Mouse (Mus musculus) spleen, adult 2 months (tissue): ENCODE results near the gene Slc35b2. TPM values are rescaled to one million over a fixed set of nuclear protein-coding genes. Genes with fewer than 3 reads are reported as not detected.

Experiments used
- DNase-seq, 2 experiments: peaks; one replicate each; pipeline versions ENCODE4 v3.0.0 to v3.0.0-alpha.2; 2012 to 2021; ENCODE audit warnings: low spot score in 2 of 2, low read depth in 1 of 2
- H3K27ac ChIP-seq: fragments of 200-500 bp; 2 replicates; pipeline ENCODE4 v1.5.1; 2012; ENCODE audit warnings: low read length, inconsistent platforms; ENCODE audit not compliant: insufficient read depth
- H3K27me3 ChIP-seq: fragments of 200-500 bp; 2 replicates; pipeline ENCODE4 v1.6.1; 2012; ENCODE audit warnings: mild to moderate bottlenecking, moderate library complexity, low read length, inconsistent platforms; ENCODE audit not compliant: control insufficient read depth, insufficient read depth
- H3K36me3 ChIP-seq: fragments of 200-500 bp; 2 replicates; pipeline ENCODE4 v1.6.1; 2012; ENCODE audit warnings: mild to moderate bottlenecking, low read length, inconsistent platforms; ENCODE audit not compliant: control insufficient read depth, insufficient read depth
- H3K4me1 ChIP-seq: fragments of 200-500 bp; 2 replicates; pipeline ENCODE4 v1.6.1; 2011; ENCODE audit warnings: inconsistent platforms; ENCODE audit not compliant: control insufficient read depth, insufficient read depth, insufficient read length
- H3K4me3 ChIP-seq: fragments of 200-500 bp; 2 replicates; pipeline ENCODE4 v1.5.1; 2011; ENCODE audit warnings: mild to moderate bottlenecking, inconsistent platforms; ENCODE audit not compliant: insufficient read depth, insufficient read length; ENCODE audit errors: extremely low read depth
- CTCF ChIP-seq: fragments of 200-500 bp; IDR thresholded peaks from 2 replicates; pipeline ENCODE4 v1.5.1; 2011; ENCODE audit warnings: mild to moderate bottlenecking, inconsistent platforms; ENCODE audit not compliant: insufficient read depth, insufficient read length, insufficient replicate concordance; ENCODE audit errors: extremely low read depth
- POLR2A ChIP-seq: fragments of 200-500 bp; IDR thresholded peaks from 2 replicates; pipeline ENCODE4 v1.6.1; 2011; ENCODE audit warnings: low read depth, low read length, inconsistent platforms
- WGBS: fragments of 180-500 bp; shearing (Covaris S2); methylation state at CpG from one replicate; pipeline ENCODE4 v1.1.7; 2018; 5-methylcytosine and 5-hydroxymethylcytosine counted together
- polyA plus RNA-seq: library from polyadenylated mRNA; depleted of rRNA; stranded (reverse); fragments of >200 nt; gene quantifications from 2 replicates; pipeline ENCODE4 v1.2.3, GENCODE M21; 2012; rRNA removed

Gene Slc35b2
- polyA plus RNA-seq, 1 experiment = 70.9 TPM

GRCm38 (mm10) chr17:45610144-45610866, 46.6 kb downstream of the Slc35b2 start:
- H3K27ac ChIP-seq = no peak overlapping the region
- H3K4me3 ChIP-seq = no peak overlapping the region
- DNase-seq = no peak
- TF ChIP-seq CTCF = no peak
- no peak for TF ChIP-seq POLR2A
- no peaks in the 10 kb centered on the region for H3K36me3 ChIP-seq
- WGBS = 62% methylated on average over 5 of the region's 5 CpGs
- no peaks in the 10 kb centered on the region for H3K4me1 ChIP-seq
- no peaks in the 10 kb centered on the region for H3K27me3 ChIP-seq

DNA sequence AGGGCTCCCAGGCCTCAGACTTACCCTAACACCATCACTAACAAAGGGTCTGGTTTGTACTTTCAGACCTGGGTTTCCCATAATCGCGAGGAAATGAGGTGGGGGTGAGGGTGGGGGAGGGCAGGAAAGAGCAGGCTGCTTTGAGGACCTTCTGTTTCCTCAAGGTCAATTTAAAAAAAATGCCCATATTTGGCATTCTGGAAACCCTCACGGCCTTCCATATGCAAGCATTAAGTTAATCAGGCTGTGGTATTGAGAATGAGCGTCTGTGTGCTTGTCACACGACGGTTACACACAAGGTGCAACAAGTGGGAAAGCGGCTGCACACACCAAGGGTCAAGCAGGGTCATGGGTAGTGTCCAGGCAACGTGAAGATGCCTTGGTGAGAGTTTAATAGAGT, 48.3 kb downstream of the Slc35b2 start:
- TF ChIP-seq CTCF (no peak), POLR2A (no peak)
- WGBS = 67% methylated on average over 8 of the region's 8 CpGs

GRCm38 (mm10) chr17:45612921-45613320, 49.2 kb downstream of the Slc35b2 start:
- H3K4me1 ChIP-seq = no peaks in the 10 kb centered on the region
- H3K36me3 ChIP-seq = no peaks in the 10 kb centered on the region
- no peak overlapping the region for H3K27ac ChIP-seq
- no peaks in the 10 kb centered on the region for H3K27me3 ChIP-seq
- WGBS = 56% methylated on average over 7 of the region's 7 CpGs
- no peak for DNase-seq
- no peak overlapping the region for H3K4me3 ChIP-seq
- TF ChIP-seq CTCF (no peak), POLR2A (no peak)

More for the DNA sequence above, 48.3 kb downstream of the Slc35b2 start:
- Histone ChIP-seq H3K4me3 (no peak overlapping the region), H3K27me3 (no peaks in the 10 kb centered on the region), H3K36me3 (no peaks in the 10 kb centered on the region), H3K4me1 (no peaks in the 10 kb centered on the region), H3K27ac (no peak overlapping the region)
- DNase-seq = no peak

DNA sequence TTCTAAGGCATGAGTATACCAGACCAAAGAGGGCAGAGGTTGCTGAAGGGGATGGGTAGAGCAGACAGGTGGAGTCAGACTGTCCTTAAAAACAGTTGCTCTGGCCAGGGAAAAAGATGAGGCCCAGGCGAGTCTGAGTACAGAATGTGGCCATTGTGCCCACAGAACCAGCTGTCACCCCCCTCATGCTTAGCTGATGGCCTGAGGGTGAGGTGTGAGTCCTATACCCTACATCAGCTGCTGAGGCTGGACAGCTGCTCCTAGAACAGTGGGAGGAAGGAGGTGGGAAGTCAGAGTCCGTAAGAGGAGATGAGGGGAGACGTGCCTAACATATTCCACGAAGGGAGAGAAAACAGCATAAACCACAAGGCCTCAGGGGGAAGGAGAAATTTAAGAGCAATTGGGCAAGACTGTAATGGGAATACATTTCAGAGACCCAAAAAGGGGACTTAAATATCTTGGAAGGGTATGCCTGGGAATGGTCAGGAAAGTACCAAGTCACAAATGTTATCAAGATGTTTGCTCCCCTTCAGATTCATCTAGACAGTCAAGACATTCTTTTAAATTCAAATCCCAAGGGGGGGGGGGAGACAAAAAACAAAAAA, 52.5 kb downstream of the Slc35b2 start:
- H3K4me3 ChIP-seq = no peak overlapping the region
- WGBS = 62% methylated on average over 4 of the region's 4 CpGs
- H3K27me3 ChIP-seq = no peaks in the 10 kb centered on the region
- H3K36me3 ChIP-seq = no peaks in the 10 kb centered on the region
- no peak for TF ChIP-seq CTCF
- TF ChIP-seq POLR2A = no peak
- peaks cover 3% of the 10 kb centered on the region; the same call in 1 of the 2 replicates for H3K4me1 ChIP-seq
- DNase-seq = no peak
- H3K27ac ChIP-seq = no peak overlapping the region

DNA sequence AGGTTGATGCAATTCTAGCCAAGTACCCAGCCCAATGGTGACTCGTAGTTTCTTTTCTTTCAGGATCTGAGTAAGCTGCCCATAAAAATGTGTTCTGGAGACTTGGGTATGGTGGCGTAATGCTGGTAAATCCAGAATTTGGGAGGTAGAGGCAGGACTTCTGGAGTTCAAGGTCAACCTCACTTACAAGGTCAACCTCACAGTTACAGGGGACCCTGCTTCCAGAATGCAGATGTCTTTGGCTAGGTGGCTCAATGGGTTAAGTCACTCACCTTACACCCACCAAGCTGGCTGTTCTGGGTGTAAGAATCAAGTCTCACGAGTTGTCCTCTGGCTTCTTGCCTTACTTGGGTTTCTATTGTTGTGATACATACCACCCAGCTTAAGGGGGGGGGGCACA, 53.0 kb downstream of the Slc35b2 start:
- Histone ChIP-seq H3K36me3 (no peaks in the 10 kb centered on the region), H3K27me3 (no peaks in the 10 kb centered on the region), H3K27ac (no peak overlapping the region), H3K4me1 (peaks cover 3% of the 10 kb centered on the region; the same call in 1 of the 2 replicates), H3K4me3 (no peak overlapping the region)
- no peak for DNase-seq
- WGBS = 78% methylated on average over 3 of the region's 3 CpGs
- no peak for TF ChIP-seq POLR2A

Other genes with a start within 250 kb of the Slc35b2 start
- gene Cdc5l, start 130.1 kb upstream of the Slc35b2 start, polyA plus RNA-seq = 6.0 and 6.1 TPM in 2 replicates
- gene Spats1, start 88.5 kb upstream of the Slc35b2 start, polyA plus RNA-seq = not detected in 2 replicates
- 11.9 and 16.5 TPM in 2 replicates for gene Aars2, start 57.0 kb upstream of the Slc35b2 start, polyA plus RNA-seq
- gene Tcte1, start 40.4 kb upstream of the Slc35b2 start, polyA plus RNA-seq = 0.16 and 0.45 TPM in 2 replicates
- gene Tmem151b, start 14.2 kb upstream of the Slc35b2 start, polyA plus RNA-seq = 2.3 and 2.8 TPM in 2 replicates
- 50.4 and 65.9 TPM in 2 replicates for gene Nfkbie, start 8.2 kb upstream of the Slc35b2 start, polyA plus RNA-seq
- gene Hsp90ab1, start 9.4 kb downstream of the Slc35b2 start, polyA plus RNA-seq = 194 and 202 TPM in 2 replicates
- 108 and 122 TPM in 2 replicates for gene Slc29a1, start 35.7 kb downstream of the Slc35b2 start, polyA plus RNA-seq
- not detected in 2 replicates for gene Mymx, start 38.2 kb downstream of the Slc35b2 start, polyA plus RNA-seq
- gene Capn11, start 95.5 kb downstream of the Slc35b2 start, polyA plus RNA-seq = not detected in 2 replicates
- 54.1 and 81.9 TPM in 2 replicates for gene Mrpl14, start 122.4 kb downstream of the Slc35b2 start, polyA plus RNA-seq
- 27.4 and 30.3 TPM in 2 replicates for gene Tmem63b, start 123.0 kb downstream of the Slc35b2 start, polyA plus RNA-seq
- not detected in 2 replicates for gene 1600014C23Rik, start 170.0 kb downstream of the Slc35b2 start, polyA plus RNA-seq